Mouse (Mus musculus) neural tube, embryonic 11.5 days (tissue): ENCODE results near the gene Bcat2. TPM values are rescaled to one million over a fixed set of nuclear protein-coding genes. Genes with fewer than 3 reads are reported as not detected.

ENCODE experiments used
- ATAC-seq: fragments of 200-750 bp; cut with Nextera tagmentation; 2 replicates; pipeline ENCODE4 v1.8.0; 2017; ENCODE audit warnings: moderate number of reproducible peaks, mild to moderate bottlenecking, moderate TSS enrichment, moderate library complexity; ENCODE audit not compliant: insufficient read depth, low FRiP score, low TSS enrichment
- DNase-seq: peaks from one replicate; pipeline ENCODE4 v3.0.0-alpha.2; 2015; ENCODE audit warnings: low spot score
- H3K27ac ChIP-seq: fragments of 300-500 bp; sonication (generic); 2 replicates; pipeline ENCODE4 v1.5.1; 2014; ENCODE audit warnings: low read depth, mild to moderate bottlenecking, low read length
- H3K27me3 ChIP-seq: fragments of 300-500 bp; sonication (generic); 2 replicates; pipeline ENCODE4 v1.6.1; 2014; ENCODE audit warnings: mild to moderate bottlenecking, low read length, mixed read lengths; ENCODE audit not compliant: control insufficient read depth, insufficient read depth
- H3K36me3 ChIP-seq: fragments of 300-500 bp; sonication (generic); 2 replicates; pipeline ENCODE4 v1.6.1; 2014; ENCODE audit warnings: mild to moderate bottlenecking, low read length, moderate library complexity, mixed read lengths; ENCODE audit not compliant: control insufficient read depth, insufficient read depth
- H3K4me1 ChIP-seq: fragments of 300-500 bp; sonication (generic); 2 replicates; pipeline ENCODE4 v1.6.1; 2014; ENCODE audit warnings: low read length, mixed read lengths; ENCODE audit not compliant: control insufficient read depth, insufficient read depth
- H3K4me2 ChIP-seq: fragments of 300-500 bp; sonication (generic); 2 replicates; pipeline ENCODE4 v1.6.1; 2014; ENCODE audit warnings: low read depth, mild to moderate bottlenecking, moderate library complexity
- H3K4me3 ChIP-seq: fragments of 300-500 bp; sonication (generic); 2 replicates; pipeline ENCODE4 v1.5.1; 2014; ENCODE audit warnings: low read depth, low read length
- H3K9ac ChIP-seq: fragments of 300-500 bp; sonication (generic); 2 replicates; pipeline ENCODE4 v1.6.1; 2014; ENCODE audit warnings: mild to moderate bottlenecking, low read length
- H3K9me3 ChIP-seq: fragments of 300-500 bp; sonication (generic); 2 replicates; pipeline ENCODE4 v1.6.1; 2016; ENCODE audit warnings: low read length; ENCODE audit not compliant: control insufficient read depth
- WGBS: fragments of 180-500 bp; shearing (Covaris S2); extraction: QIAGEN DNeasy Blood & Tissue Kit; methylation state at CpG from one replicate; pipeline ENCODE4 v1.1.7; 2014; 5-methylcytosine and 5-hydroxymethylcytosine counted together
- polyA plus RNA-seq: library from polyadenylated mRNA; unstranded; fragments of >200 nt; fragmentation: Nextera tagmentation; extraction: Ambion mirVana; gene quantifications from 2 replicates; pipeline ENCODE4 v1.2.1, GENCODE M21; 2014

Gene Bcat2
- polyA plus RNA-seq, 1 experiment from 2014 or later, result 37.4 TPM

DNA sequence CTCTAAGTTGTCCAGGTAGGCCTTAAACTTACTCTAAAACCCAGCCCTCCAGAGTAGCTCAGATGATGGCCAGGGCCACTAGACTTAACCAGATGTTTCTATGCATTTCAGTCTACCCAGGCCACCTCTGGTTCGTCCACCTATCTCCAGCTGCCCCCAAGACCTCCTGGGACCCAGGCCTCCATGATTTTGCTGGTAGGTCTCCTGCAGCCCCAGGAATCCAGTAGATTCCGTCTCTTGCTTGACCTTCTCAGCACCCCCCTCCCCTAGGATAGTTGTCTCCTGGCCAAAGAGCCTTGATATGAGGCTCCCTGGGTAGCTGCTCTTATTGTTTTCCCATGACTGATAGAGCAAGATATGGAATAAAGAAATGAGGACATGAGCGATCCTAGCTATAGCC, 30.9 kb upstream of the Bcat2 start:
- Histone ChIP-seq H3K9ac (no peak overlapping the region), H3K4me1 (no peaks in the 10 kb centered on the region), H3K27me3 (no peaks in the 10 kb centered on the region), H3K4me2 (no peak overlapping the region), H3K36me3 (no peaks in the 10 kb centered on the region), H3K9me3 (no peaks in the 10 kb centered on the region), H3K4me3 (no peak overlapping the region), H3K27ac (no peak overlapping the region)
- 86% methylated on average over 3 of the region's 3 CpGs for WGBS
- DNase-seq, result no peak
- no peak for ATAC-seq

DNA sequence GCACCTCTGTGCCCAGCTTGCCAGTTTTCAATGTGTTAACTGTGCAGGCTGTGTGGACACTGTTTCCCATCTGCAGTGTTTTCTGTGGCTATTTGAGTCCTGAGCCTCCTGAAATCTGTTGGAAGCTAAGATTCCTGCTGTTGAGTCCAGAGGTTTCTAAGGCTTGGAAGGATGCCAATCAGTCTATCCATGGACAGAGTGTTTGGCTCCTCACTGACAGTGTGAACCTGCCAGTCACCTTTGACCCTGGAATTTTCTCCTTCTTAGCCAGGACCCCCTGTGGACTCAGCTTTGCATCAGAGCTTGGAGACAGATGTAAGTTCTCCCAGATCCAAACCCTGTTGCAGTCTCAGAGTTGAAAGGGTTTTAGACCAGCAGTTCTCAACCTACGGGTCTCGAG, 29.7 kb upstream of the Bcat2 start:
- WGBS, result 80% methylated on average over 2 of the region's 2 CpGs
- no peak overlapping the region for H3K4me2 ChIP-seq

DNA sequence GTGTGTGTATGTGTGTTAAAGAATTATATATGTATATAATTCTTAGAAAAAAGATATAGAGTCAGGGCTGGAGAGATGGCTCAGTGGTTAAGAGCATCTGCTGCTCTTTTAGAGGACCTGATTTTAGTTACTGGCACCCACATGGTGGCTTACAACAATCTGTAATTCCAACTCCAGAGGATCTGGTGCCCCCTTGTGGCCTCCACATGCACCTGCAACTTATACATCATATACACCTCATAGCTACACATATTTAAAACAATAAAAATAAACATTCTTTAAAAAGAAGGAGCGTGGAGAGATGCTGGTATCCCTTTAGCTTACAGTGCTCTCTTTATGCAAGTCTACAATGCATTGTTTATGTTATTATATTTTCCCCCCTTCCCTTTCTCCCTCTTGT, 25.4 kb upstream of the Bcat2 start:
- Histone ChIP-seq H3K27ac (no peak overlapping the region), H3K36me3 (no peaks in the 10 kb centered on the region), H3K27me3 (no peaks in the 10 kb centered on the region), H3K4me3 (no peak overlapping the region), H3K9me3 (no peaks in the 10 kb centered on the region), H3K4me1 (no peaks in the 10 kb centered on the region), H3K4me2 (no peak overlapping the region), H3K9ac (no peak overlapping the region)
- DNase-seq, result no peak
- 73% methylated on average over 1 of the region's 1 CpGs for WGBS
- ATAC-seq, result no peak

More for the DNA sequence above, 29.7 kb upstream of the Bcat2 start:
- H3K9me3 ChIP-seq, result no peaks in the 10 kb centered on the region
- DNase-seq, result no peak
- no peaks in the 10 kb centered on the region for H3K4me1 ChIP-seq
- no peak overlapping the region for H3K27ac ChIP-seq
- no peak overlapping the region for H3K4me3 ChIP-seq
- H3K9ac ChIP-seq, result no peak overlapping the region
- no peaks in the 10 kb centered on the region for H3K27me3 ChIP-seq
- no peak for ATAC-seq
- no peaks in the 10 kb centered on the region for H3K36me3 ChIP-seq

DNA sequence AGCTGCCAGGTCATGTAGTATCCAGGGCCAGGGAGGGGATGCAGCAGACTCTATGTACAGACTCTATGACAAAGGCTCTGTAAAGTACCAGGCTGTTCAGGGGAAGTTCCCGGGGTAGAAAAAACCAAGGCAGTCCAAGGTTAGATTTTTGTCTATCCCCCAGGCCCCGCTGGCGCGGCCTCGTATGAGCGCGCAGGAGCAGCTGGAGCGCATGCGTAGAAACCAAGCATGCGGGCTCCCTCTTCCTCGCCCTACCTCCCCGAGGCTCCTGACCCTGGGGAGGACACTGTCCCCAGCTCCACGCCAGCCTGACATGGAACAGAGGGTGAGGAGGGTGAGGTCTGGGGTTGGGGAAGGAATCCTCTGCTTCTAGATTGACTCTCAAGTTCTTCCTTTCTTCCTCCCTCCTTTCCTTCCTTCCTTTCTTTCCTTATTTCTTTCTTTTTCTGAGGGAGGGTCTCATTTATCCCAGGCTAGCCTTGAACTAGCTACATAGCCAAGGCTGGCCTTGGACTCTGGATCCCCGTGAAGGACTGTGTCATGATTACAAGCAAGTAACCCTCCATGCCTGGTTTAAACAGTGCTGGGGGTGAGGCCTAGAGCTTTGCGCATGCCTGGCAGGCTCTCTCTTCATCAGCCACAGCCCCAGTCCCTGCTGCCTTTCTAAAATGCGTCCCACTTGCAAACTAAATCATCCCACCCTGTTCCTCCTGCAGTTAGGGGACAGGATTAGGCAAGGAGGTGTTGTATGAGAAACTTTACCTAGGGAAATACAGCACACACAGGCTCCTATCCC, 20.1 kb upstream of the Bcat2 start:
- H3K36me3 ChIP-seq, result no peaks in the 10 kb centered on the region
- H3K9ac ChIP-seq, result no peak overlapping the region
- H3K27me3 ChIP-seq, result no peaks in the 10 kb centered on the region
- no peak overlapping the region for H3K27ac ChIP-seq
- WGBS, result 89% methylated on average over 16 of the region's 16 CpGs
- H3K9me3 ChIP-seq, result no peaks in the 10 kb centered on the region
- H3K4me1 ChIP-seq, result no peaks in the 10 kb centered on the region
- ATAC-seq, result no peak
- no peak overlapping the region for H3K4me2 ChIP-seq
- no peak for DNase-seq
- H3K4me3 ChIP-seq, result no peak overlapping the region

DNA sequence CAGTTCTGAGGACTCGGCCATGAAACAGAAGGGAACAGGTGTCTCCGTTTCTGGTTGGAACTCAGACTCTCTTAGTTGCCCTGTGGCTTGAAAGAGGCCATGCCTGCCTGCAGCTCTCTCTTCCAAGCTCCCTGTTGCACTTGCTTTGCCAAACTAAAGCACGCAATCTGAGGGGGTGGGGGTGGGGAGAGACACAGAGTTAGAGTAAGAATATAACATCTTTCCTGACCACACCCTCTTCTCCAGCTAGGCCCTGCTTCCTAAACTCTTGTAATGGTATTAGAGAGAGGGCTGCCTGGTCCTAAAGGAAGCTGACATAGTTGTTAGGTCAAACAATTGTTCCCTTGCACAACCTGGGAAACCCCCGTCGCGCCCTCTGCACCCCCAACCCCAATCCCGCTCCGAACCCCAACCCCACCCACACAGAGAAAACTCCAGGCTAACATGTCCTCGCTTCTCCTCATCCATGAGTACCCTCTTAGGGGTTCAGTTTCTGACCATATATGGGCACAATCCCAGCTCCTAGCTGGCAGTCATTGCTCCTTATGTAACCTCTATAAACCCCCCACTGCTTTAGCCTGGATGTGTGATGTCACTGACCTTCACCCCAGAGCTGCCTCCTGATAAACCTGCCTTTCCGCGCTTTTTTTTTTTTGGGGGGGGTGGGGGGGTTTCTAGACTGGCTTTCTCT, 19.0 kb upstream of the Bcat2 start:
- Histone ChIP-seq H3K4me2 (no peak overlapping the region), H3K9me3 (no peaks in the 10 kb centered on the region), H3K9ac (no peak overlapping the region), H3K27ac (no peak overlapping the region), H3K4me1 (no peaks in the 10 kb centered on the region), H3K36me3 (no peaks in the 10 kb centered on the region), H3K4me3 (no peak overlapping the region), H3K27me3 (no peaks in the 10 kb centered on the region)
- WGBS, result 77% methylated on average over 11 of the region's 11 CpGs
- ATAC-seq, result no peak
- no peak for DNase-seq

DNA sequence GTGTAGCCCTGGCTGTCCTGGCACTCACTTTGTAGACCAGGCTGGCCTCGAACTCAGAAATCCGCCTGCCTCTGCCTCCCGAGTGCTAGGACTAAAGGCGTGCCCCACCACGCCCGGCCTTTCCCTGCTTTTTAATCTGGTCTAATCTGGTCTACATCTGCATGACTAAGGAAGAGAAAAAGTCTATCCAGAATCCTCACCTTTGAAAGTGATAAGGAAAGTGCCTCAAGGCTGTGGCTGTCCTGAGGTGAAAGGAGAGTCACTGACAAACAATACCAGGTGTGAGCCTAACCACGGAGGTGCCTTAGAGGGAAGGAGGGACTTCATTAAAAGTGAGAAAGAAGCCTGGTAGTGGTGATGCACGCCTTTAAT, 18.5 kb upstream of the Bcat2 start:
- 83% methylated on average over 8 of the region's 8 CpGs for whole genome bisulfite sequencing
- no peaks in the 10 kb centered on the region for H3K4me1 ChIP-seq

DNA sequence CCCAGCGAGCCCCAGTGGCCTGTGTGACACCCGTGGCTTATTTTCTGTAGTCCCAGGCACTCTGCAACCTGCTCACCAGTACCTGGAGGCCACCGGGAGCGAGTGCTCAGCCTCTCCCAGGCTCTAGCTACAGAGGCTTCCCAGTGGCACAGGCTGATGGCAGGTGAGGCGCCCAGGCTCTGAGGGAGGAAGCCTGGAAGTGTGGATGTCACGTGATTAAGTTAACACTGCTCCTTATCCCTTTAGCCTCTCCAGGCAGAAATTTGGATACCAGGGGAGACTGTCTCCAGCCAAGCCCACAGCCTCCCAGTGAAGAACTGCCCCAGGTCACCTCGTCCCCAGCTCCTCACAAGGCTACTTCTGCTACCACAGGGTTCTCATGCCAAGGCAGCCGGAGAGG, 16.4 kb upstream of the Bcat2 start:
- Histone ChIP-seq H3K4me1 (no peaks in the 10 kb centered on the region), H3K9ac (no peak overlapping the region), H3K4me2 (no peak overlapping the region), H3K9me3 (no peaks in the 10 kb centered on the region), H3K27me3 (no peaks in the 10 kb centered on the region), H3K4me3 (no peak overlapping the region), H3K27ac (no peak overlapping the region), H3K36me3 (no peaks in the 10 kb centered on the region)
- DNase-seq, result no peak
- ATAC-seq, result no peak
- 67% methylated on average over 8 of the region's 8 CpGs for WGBS

More for the DNA sequence above, 18.5 kb upstream of the Bcat2 start:
- Histone ChIP-seq H3K4me2 (no peak overlapping the region), H3K4me3 (no peak overlapping the region), H3K27ac (no peak overlapping the region), H3K27me3 (no peaks in the 10 kb centered on the region), H3K9me3 (no peaks in the 10 kb centered on the region), H3K36me3 (no peaks in the 10 kb centered on the region), H3K9ac (no peak overlapping the region)
- DNase-seq (no peak), ATAC-seq (no peak)

DNA sequence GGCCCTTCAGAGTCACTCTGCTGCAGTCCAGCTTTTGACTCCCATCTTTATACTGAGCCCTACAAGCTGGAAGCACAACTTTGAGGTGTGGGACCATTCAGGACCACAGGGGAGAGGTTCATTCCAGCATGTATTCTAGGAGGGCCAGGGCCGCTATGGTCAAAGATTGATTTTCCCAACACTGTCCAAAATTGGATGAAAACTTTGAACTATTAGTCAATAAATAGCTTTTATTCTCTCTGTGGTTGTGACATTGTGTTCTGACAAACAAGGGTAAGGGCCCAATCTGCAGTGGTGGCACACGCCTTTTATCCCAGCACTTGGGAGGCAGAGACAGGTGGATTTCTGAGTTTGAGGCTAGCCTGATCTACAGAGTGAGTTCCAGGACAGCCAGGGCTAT, 16.0 kb upstream of the Bcat2 start:
- Histone ChIP-seq H3K4me2 (no peak overlapping the region), H3K4me1 (no peaks in the 10 kb centered on the region), H3K9ac (no peak overlapping the region), H3K4me3 (no peak overlapping the region), H3K9me3 (no peaks in the 10 kb centered on the region), H3K27me3 (no peaks in the 10 kb centered on the region), H3K36me3 (no peaks in the 10 kb centered on the region), H3K27ac (no peak overlapping the region)
- DNase-seq, result no peak
- WGBS, result 92% methylated on average over 2 of the region's 2 CpGs
- ATAC-seq, result no peak

DNA sequence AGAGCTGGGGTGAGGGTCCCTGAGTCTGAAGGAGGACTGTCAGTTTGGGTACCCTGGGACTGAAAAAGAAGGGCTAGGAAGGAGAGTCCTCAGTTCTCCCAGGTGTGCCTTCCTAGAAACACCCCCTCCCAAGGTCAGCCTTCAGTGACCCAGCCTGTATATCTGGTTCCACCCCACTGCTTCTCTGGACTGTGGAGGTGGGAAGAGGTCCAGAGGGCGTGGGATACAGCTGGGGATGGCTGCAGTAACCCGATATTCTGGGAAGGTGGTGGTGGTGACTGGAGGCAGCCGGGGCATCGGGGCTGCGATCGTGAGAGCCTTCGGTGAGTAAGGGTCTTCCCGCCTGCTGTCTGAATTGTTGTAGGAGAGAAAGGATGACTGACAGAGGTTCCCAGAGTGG, 15.2 kb upstream of the Bcat2 start, which contains the start of gene Hsd17b14:
Gene Hsd17b14 (plus strand): TSS at position 150 of the 400 bp plus-strand sequence.
- Histone ChIP-seq H3K4me1 (no peaks in the 10 kb centered on the region), H3K4me3 (no peak within 1 kb of the TSS), H3K9ac (no peak within 1 kb of the TSS), H3K9me3 (no peaks in the 10 kb centered on the region), H3K27me3 (no peaks in the 10 kb centered on the region), H3K4me2 (no peak within 1 kb of the TSS), H3K27ac (no peak within 1 kb of the TSS), H3K36me3 (no peaks in the 10 kb centered on the region)
- WGBS, result 40% methylated on average over 8 of the region's 8 CpGs
- DNase-seq, result no peak
- ATAC-seq, result no peak
